Mouse (Mus musculus) spleen, adult 2 months (tissue): ENCODE results near the gene Morc1. TPM values are rescaled to one million over a fixed set of nuclear protein-coding genes. Genes with fewer than 3 reads are reported as not detected.

Source experiments
- DNase-seq, 2 experiments: peaks; one replicate each; pipeline versions ENCODE4 v3.0.0 to v3.0.0-alpha.2; 2012 to 2021; ENCODE audit warnings: low spot score in 2 of 2, low read depth in 1 of 2
- H3K27ac ChIP-seq: fragments of 200-500 bp; 2 replicates; pipeline ENCODE4 v1.5.1; 2012; ENCODE audit warnings: low read length, inconsistent platforms; ENCODE audit not compliant: insufficient read depth
- H3K27me3 ChIP-seq: fragments of 200-500 bp; 2 replicates; pipeline ENCODE4 v1.6.1; 2012; ENCODE audit warnings: mild to moderate bottlenecking, moderate library complexity, low read length, inconsistent platforms; ENCODE audit not compliant: control insufficient read depth, insufficient read depth
- H3K36me3 ChIP-seq: fragments of 200-500 bp; 2 replicates; pipeline ENCODE4 v1.6.1; 2012; ENCODE audit warnings: mild to moderate bottlenecking, low read length, inconsistent platforms; ENCODE audit not compliant: control insufficient read depth, insufficient read depth
- H3K4me1 ChIP-seq: fragments of 200-500 bp; 2 replicates; pipeline ENCODE4 v1.6.1; 2011; ENCODE audit warnings: inconsistent platforms; ENCODE audit not compliant: control insufficient read depth, insufficient read depth, insufficient read length
- H3K4me3 ChIP-seq: fragments of 200-500 bp; 2 replicates; pipeline ENCODE4 v1.5.1; 2011; ENCODE audit warnings: mild to moderate bottlenecking, inconsistent platforms; ENCODE audit not compliant: insufficient read depth, insufficient read length; ENCODE audit errors: extremely low read depth
- CTCF ChIP-seq: fragments of 200-500 bp; IDR thresholded peaks from 2 replicates; pipeline ENCODE4 v1.5.1; 2011; ENCODE audit warnings: mild to moderate bottlenecking, inconsistent platforms; ENCODE audit not compliant: insufficient read depth, insufficient read length, insufficient replicate concordance; ENCODE audit errors: extremely low read depth
- POLR2A ChIP-seq: fragments of 200-500 bp; IDR thresholded peaks from 2 replicates; pipeline ENCODE4 v1.6.1; 2011; ENCODE audit warnings: low read depth, low read length, inconsistent platforms
- WGBS: fragments of 180-500 bp; shearing (Covaris S2); methylation state at CpG from one replicate; pipeline ENCODE4 v1.1.7; 2018; 5-methylcytosine and 5-hydroxymethylcytosine counted together
- polyA plus RNA-seq: library from polyadenylated mRNA; depleted of rRNA; stranded (reverse); fragments of >200 nt; gene quantifications from 2 replicates; pipeline ENCODE4 v1.2.3, GENCODE M21; 2012

The Morc1 gene
- polyA plus RNA-seq, 1 experiment, result not detected

- WGBS, result 84% methylated on average over 11 of the region's 11 CpGs
- no peak for DNase-seq
- H3K4me3 ChIP-seq, result no peak overlapping the region
- H3K27ac ChIP-seq, result no peak overlapping the region
- H3K36me3 ChIP-seq, result no peaks in the 10 kb centered on the region
- TF ChIP-seq CTCF, result no peak
- TF ChIP-seq POLR2A, result no peak
- no peaks in the 10 kb centered on the region for H3K4me1 ChIP-seq
- H3K27me3 ChIP-seq, result no peaks in the 10 kb centered on the region
Measured at GRCm38 (mm10) chr16:48562290-48563080, 131.4 kb downstream of the Morc1 start.

- H3K36me3 ChIP-seq, result no peaks in the 10 kb centered on the region
- H3K4me3 ChIP-seq, result no peak overlapping the region
- DNase-seq, result peak in 1 of 2 experiments; percentile 27
- 21% methylated on average over 9 of the region's 9 CpGs for WGBS
- H3K4me1 ChIP-seq, result no peaks in the 10 kb centered on the region
- no peak overlapping the region for H3K27ac ChIP-seq
- TF ChIP-seq CTCF (peak; percentile 76), POLR2A (no peak)
- H3K27me3 ChIP-seq, result no peaks in the 10 kb centered on the region
Measured at GRCm38 (mm10) chr16:48570354-48570753, 139.3 kb downstream of the Morc1 start.

DNA sequence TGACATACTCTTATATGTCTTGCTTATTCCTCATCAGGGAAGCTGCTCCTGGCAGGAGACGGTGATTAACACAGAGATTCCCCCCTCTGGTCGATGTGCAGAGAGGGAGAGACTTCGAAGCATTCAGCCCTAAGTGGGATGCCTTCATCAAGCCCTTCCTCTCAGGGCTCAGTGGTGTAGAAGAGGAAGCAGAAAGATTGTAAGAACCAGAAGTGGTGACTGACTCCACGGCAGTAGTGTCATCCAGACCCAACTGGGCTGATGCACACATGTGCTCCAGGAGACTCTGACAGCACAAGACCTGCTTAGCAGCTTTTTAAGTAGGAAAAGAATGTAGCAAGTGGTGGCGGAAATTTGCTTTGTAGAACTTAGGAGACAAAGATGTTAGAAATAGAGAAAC lies 143.0 kb downstream of the Morc1 start:
- TF ChIP-seq POLR2A (no peak), CTCF (no peak)
- no peak overlapping the region for H3K27ac ChIP-seq
- H3K36me3 ChIP-seq, result no peaks in the 10 kb centered on the region
- WGBS, result 29% methylated on average over 5 of the region's 5 CpGs
- no peak overlapping the region for H3K4me3 ChIP-seq
- DNase-seq, result no peak
- no peaks in the 10 kb centered on the region for H3K4me1 ChIP-seq
- H3K27me3 ChIP-seq, result no peaks in the 10 kb centered on the region

DNA sequence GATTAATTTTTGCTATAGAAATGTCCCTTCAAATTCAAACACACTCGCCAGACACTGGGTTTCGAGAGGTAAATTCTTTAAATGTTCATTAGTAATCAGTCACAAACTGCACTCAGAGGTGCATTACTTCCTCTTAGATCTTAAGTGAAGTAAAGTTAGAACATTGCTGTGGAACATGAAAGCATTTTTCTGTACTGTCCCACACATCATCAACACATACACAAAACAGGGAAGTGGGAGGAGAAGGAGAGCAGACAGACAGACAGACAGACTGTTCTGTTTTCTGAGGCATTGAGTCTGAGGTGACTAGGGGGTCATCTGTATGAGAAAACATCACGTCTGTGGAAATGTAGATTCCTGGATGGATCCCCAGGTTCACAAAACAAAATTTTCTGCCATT lies 143.5 kb downstream of the Morc1 start:
- no peaks in the 10 kb centered on the region for H3K27me3 ChIP-seq
- no peaks in the 10 kb centered on the region for H3K36me3 ChIP-seq
- TF ChIP-seq POLR2A (no peak), CTCF (no peak)
- no peak for DNase-seq
- H3K4me1 ChIP-seq, result no peaks in the 10 kb centered on the region
- H3K4me3 ChIP-seq, result no peak overlapping the region
- WGBS, result 45% methylated on average over 3 of the region's 3 CpGs
- H3K27ac ChIP-seq, result no peak overlapping the region

- TF ChIP-seq CTCF (no peak), POLR2A (no peak)
- Histone ChIP-seq H3K27ac (no peak overlapping the region), H3K27me3 (no peaks in the 10 kb centered on the region), H3K4me3 (no peak overlapping the region), H3K36me3 (no peaks in the 10 kb centered on the region), H3K4me1 (no peaks in the 10 kb centered on the region)
- no peak for DNase-seq
- WGBS, result 20% methylated on average over 6 of the region's 6 CpGs
Measured at GRCm38 (mm10) chr16:48585369-48585768, 154.3 kb downstream of the Morc1 start.

- Histone ChIP-seq H3K4me1 (peaks cover 2% of the 10 kb centered on the region; the same call in 1 of the 2 replicates), H3K4me3 (no peak overlapping the region), H3K36me3 (no peaks in the 10 kb centered on the region), H3K27me3 (no peaks in the 10 kb centered on the region), H3K27ac (no peak overlapping the region)
- TF ChIP-seq CTCF (no peak), POLR2A (no peak)
- DNase-seq, result peak in 1 of 2 experiments; percentile 4
- 28% methylated on average over 5 of the region's 5 CpGs for WGBS
Measured at GRCm38 (mm10) chr16:48594457-48594856, 163.4 kb downstream of the Morc1 start.

- TF ChIP-seq CTCF, result no peak
- TF ChIP-seq POLR2A, result no peak
- 79% methylated on average over 1 of the region's 1 CpGs for WGBS
- Histone ChIP-seq H3K27me3 (no peaks in the 10 kb centered on the region), H3K36me3 (no peaks in the 10 kb centered on the region), H3K27ac (no peak overlapping the region), H3K4me1 (peaks cover 2% of the 10 kb centered on the region; the same call in 1 of the 2 replicates), H3K4me3 (no peak overlapping the region)
- no peak for DNase-seq
Measured at GRCm38 (mm10) chr16:48595216-48595615, 164.2 kb downstream of the Morc1 start.
